Mouse (Mus musculus): ENCODE measurements around the gene Dhfr. TPM values are rescaled to one million over a fixed set of nuclear protein-coding genes. Genes with fewer than 3 reads are reported as not detected.
"Not testable (repeated sequence)": the region's sequence is repeated elsewhere in the genome, so short reads cannot be mapped to it uniquely, and the experiment has no call there.

Gene Dhfr
- polyA plus RNA-seq, 1 experiment = 3.0 TPM

DNA sequence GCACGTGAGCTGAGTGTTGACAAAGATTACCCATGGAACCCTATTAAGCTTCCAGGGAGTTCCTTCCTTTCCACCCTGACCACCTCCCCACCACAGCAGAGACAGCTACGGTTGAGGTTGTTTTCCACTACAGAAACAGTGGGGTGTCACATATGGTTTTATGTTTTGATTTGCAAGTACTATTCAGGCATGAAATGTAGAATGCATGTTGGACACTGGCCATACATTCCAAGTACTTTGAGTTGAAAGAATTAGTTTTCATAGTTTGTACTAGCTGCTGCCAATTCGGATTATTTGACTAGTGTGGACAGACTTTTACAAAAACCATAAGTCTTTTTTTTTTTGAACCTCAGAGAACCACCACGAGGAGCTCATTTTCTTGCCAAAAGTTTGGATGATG is 10.8 kb downstream of the Dhfr start:
- Histone ChIP-seq H3K4me1 (replicated peaks; ENCODE audit: control insufficient read depth, insufficient read depth, low read length) (no peaks in the 10 kb centered on the region), H3K27me3 (ENCODE audit: control insufficient read depth, insufficient read depth, low read length) (no peaks in the 10 kb centered on the region), H3K36me3 (ENCODE audit: control insufficient read depth, insufficient read depth, low read length) (peaks cover 8% of the 10 kb centered on the region; the same call in 1 of the 2 replicates), H3K4me3 (ENCODE audit: control insufficient read depth, insufficient read depth, low read length) (no peak overlapping the region), H3K27ac (ENCODE audit: control insufficient read depth, insufficient read depth, low read length) (no peak overlapping the region)
- TF ChIP-seq CTCF (IDR thresholded peaks at IDR 0.05; ENCODE audit: borderline replicate concordance, control insufficient read depth, extremely low read depth, insufficient read depth, low read length, poor library complexity) (no peak), POLR2A (IDR thresholded peaks at IDR 0.05; ENCODE audit: control insufficient read depth, extremely low read depth, insufficient read depth, low read length, poor library complexity) (no peak)
- 93% methylated on average over 4 of the region's 4 CpGs for WGBS
- DNase-seq = no peak

DNA sequence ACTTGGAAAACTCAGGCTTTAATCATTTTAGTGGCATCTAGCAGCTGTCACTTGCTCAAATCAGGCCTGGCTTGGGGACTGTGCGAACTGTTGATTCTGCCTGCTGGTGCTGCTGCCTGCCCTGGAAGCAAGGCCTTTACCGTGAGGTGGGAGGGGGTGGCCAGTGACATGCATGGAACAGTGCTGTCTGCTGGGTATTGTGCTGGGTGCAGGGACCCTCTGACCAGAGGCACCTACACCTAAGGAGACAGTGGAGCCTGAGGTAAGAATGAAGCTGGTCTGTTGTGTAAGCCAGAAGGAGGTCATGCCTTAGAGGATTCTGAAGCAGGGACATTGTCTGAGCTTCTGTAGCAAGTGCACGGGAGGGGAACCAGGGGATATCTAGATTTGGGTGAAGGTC is 16.3 kb downstream of the Dhfr start:
- Histone ChIP-seq H3K4me1 (replicated peaks; ENCODE audit: control insufficient read depth, insufficient read depth, low read length) (no peaks in the 10 kb centered on the region), H3K27me3 (ENCODE audit: control insufficient read depth, insufficient read depth, low read length) (no peaks in the 10 kb centered on the region), H3K4me3 (ENCODE audit: control insufficient read depth, insufficient read depth, low read length) (no peak overlapping the region), H3K36me3 (ENCODE audit: control insufficient read depth, insufficient read depth, low read length) (0 out of 2 replicates have a peak, but pooled peaks cover 8% of the 10 kb centered on the region), H3K27ac (ENCODE audit: control insufficient read depth, insufficient read depth, low read length) (no peak overlapping the region)
- 96% methylated on average over 3 of the region's 3 CpGs for WGBS
- no peak for DNase-seq
- TF ChIP-seq POLR2A (IDR thresholded peaks at IDR 0.05; ENCODE audit: control insufficient read depth, extremely low read depth, insufficient read depth, low read length, poor library complexity) (no peak), CTCF (IDR thresholded peaks at IDR 0.05; ENCODE audit: borderline replicate concordance, control insufficient read depth, extremely low read depth, insufficient read depth, low read length, poor library complexity) (no peak)

DNA sequence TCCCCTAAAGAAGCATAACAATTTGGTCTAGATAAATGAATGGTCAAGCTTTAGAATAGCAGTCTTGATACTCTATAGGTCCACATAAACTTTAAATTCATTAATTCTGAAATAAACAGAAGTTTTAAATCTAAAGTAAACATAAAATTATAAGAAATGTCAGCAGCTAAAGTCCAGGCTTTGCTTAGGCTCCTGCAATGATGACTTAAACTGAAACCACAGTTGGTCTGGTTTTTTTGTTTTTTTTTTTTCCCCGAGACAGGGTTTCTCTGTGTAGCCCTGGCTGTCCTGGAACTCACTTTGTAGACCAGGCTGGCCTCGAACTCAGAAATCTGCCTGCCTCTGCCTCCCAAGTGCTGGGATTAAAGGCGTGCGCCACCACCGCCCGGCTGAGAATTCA is 16.9 kb downstream of the Dhfr start:
- H3K27me3 ChIP-seq (ENCODE audit: control insufficient read depth, insufficient read depth, low read length); H3K27ac ChIP-seq (ENCODE audit: control insufficient read depth, insufficient read depth, low read length); H3K4me1 ChIP-seq (replicated peaks; ENCODE audit: control insufficient read depth, insufficient read depth, low read length); H3K4me3 ChIP-seq (ENCODE audit: control insufficient read depth, insufficient read depth, low read length); H3K36me3 ChIP-seq (ENCODE audit: control insufficient read depth, insufficient read depth, low read length); DNase-seq: not testable (repeated sequence)
- 97% methylated on average over 6 of the region's 6 CpGs for WGBS

- TF ChIP-seq POLR2A (IDR thresholded peaks at IDR 0.05; ENCODE audit: control insufficient read depth, extremely low read depth, insufficient read depth, low read length, poor library complexity) (no peak), CTCF (IDR thresholded peaks at IDR 0.05; ENCODE audit: borderline replicate concordance, control insufficient read depth, extremely low read depth, insufficient read depth, low read length, poor library complexity) (no peak)
- Histone ChIP-seq H3K4me3 (ENCODE audit: control insufficient read depth, insufficient read depth, low read length) (no peak overlapping the region), H3K4me1 (replicated peaks; ENCODE audit: control insufficient read depth, insufficient read depth, low read length) (no peaks in the 10 kb centered on the region), H3K27me3 (ENCODE audit: control insufficient read depth, insufficient read depth, low read length) (no peaks in the 10 kb centered on the region), H3K27ac (ENCODE audit: control insufficient read depth, insufficient read depth, low read length) (no peak overlapping the region), H3K36me3 (ENCODE audit: control insufficient read depth, insufficient read depth, low read length) (no peaks in the 10 kb centered on the region)
- DNase-seq = no peak
- 94% methylated on average over 3 of the region's 3 CpGs for WGBS
Observed at GRCm38 (mm10) chr13:92387367-92387766, 32.8 kb downstream of the Dhfr start.

DNA sequence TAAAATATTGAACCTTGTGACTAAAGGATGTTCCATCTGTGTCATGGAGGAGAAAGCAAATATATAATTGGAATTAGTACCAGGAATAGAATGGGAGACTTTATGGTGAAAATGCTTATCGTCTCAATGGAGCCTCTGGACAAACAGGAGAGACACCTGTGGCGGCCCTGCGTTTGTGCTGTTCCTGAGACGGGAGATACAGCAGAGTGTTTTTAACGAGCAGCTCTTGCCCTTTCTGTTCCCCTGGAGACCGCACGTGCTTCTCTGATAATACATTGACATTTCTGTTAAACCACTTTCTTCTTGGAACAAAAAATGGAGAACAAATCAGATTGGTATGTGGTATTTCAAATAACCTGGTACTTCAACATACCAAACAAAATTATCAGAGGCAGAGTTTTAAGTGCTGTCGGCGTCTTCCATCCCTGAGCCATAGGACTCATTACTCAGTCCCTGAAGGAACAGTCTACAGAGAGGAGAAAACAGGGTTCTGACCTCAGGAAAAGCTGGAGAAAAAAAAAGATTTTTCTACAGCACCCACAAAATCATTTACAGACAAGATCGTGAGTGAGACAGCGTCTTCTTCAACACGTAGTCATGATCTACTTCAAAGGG is 38.6 kb downstream of the Dhfr start:
- Histone ChIP-seq H3K4me3 (ENCODE audit: control insufficient read depth, insufficient read depth, low read length) (no peak overlapping the region), H3K4me1 (replicated peaks; ENCODE audit: control insufficient read depth, insufficient read depth, low read length) (no peaks in the 10 kb centered on the region), H3K36me3 (ENCODE audit: control insufficient read depth, insufficient read depth, low read length) (no peaks in the 10 kb centered on the region), H3K27me3 (ENCODE audit: control insufficient read depth, insufficient read depth, low read length) (no peaks in the 10 kb centered on the region), H3K27ac (ENCODE audit: control insufficient read depth, insufficient read depth, low read length) (no peak overlapping the region)
- no peak for TF ChIP-seq POLR2A (IDR thresholded peaks at IDR 0.05; ENCODE audit: control insufficient read depth, extremely low read depth, insufficient read depth, low read length, poor library complexity)
- TF ChIP-seq CTCF (IDR thresholded peaks at IDR 0.05; ENCODE audit: borderline replicate concordance, control insufficient read depth, extremely low read depth, insufficient read depth, low read length, poor library complexity) = no peak
- no peak for DNase-seq
- WGBS = 93% methylated on average over 12 of the region's 12 CpGs

GRCm38 (mm10) chr13:92398491-92399384 is 44.2 kb downstream of the Dhfr start:
- WGBS = 87% methylated on average over 11 of the region's 11 CpGs
- DNase-seq = no peak
- no peak for TF ChIP-seq CTCF (IDR thresholded peaks at IDR 0.05; ENCODE audit: borderline replicate concordance, control insufficient read depth, extremely low read depth, insufficient read depth, low read length, poor library complexity)
- TF ChIP-seq POLR2A (IDR thresholded peaks at IDR 0.05; ENCODE audit: control insufficient read depth, extremely low read depth, insufficient read depth, low read length, poor library complexity) = no peak

More at GRCm38 (mm10) chr13:92398491-92399384, 44.2 kb downstream of the Dhfr start:
- H3K4me3 ChIP-seq (ENCODE audit: control insufficient read depth, insufficient read depth, low read length) = no peak overlapping the region
- H3K4me1 ChIP-seq (replicated peaks; ENCODE audit: control insufficient read depth, insufficient read depth, low read length) = no peaks in the 10 kb centered on the region
- no peak overlapping the region for H3K27ac ChIP-seq (ENCODE audit: control insufficient read depth, insufficient read depth, low read length)
- no peaks in the 10 kb centered on the region for H3K27me3 ChIP-seq (ENCODE audit: control insufficient read depth, insufficient read depth, low read length)
- H3K36me3 ChIP-seq (ENCODE audit: control insufficient read depth, insufficient read depth, low read length) = no peaks in the 10 kb centered on the region
